Mouse (Mus musculus) megakaryocyte, adult 5-6 weeks (primary cell): ENCODE measurements at regions not wholly inside any gene's neighbourhood (a gene's known extent, or its start where the extent isn't known, plus 50 kb on each side); places are given as distances from the start of the nearest gene placed in this dataset.

Experiments used
- ATAC-seq: 2 replicates; pipeline ENCODE4 v1.8.0; 2016; ENCODE audit warnings: mild to moderate bottlenecking, inconsistent platforms; ENCODE audit not compliant: poor library complexity, severe bottlenecking

- no peak for ATAC-seq
Observed at GRCm38 (mm10) chr7:83140658-83141057, 273.5 kb downstream of the Mex3b start.

GRCm38 (mm10) chr7:83144018-83144417, 276.9 kb downstream of the Mex3b start:
- ATAC-seq, result peak; percentile 65

- ATAC-seq, result no peak
Observed at GRCm38 (mm10) chr7:83145551-83145950, 278.4 kb downstream of the Mex3b start.

- no peak for ATAC-seq
Observed at GRCm38 (mm10) chr7:83161226-83161625, 294.1 kb downstream of the Mex3b start.

- no peak for ATAC-seq
Observed at GRCm38 (mm10) chr7:83162868-83163267, 295.7 kb downstream of the Mex3b start.

- ATAC-seq, result no peak
Observed at GRCm38 (mm10) chr7:83179403-83179802, 312.3 kb downstream of the Mex3b start.

GRCm38 (mm10) chr7:83186341-83186740, 319.2 kb downstream of the Mex3b start:
- no peak for ATAC-seq

- no peak for ATAC-seq
Observed at GRCm38 (mm10) chr7:83195896-83196537, 328.9 kb downstream of the Mex3b start.

- no peak for ATAC-seq
Observed at GRCm38 (mm10) chr7:83197490-83197889, 330.4 kb downstream of the Mex3b start.

- no peak for ATAC-seq
Observed at GRCm38 (mm10) chr7:83201126-83201686, 334.1 kb downstream of the Mex3b start.

GRCm38 (mm10) chr7:83201768-83202493, 334.8 kb downstream of the Mex3b start:
- no peak for ATAC-seq

GRCm38 (mm10) chr7:83203311-83204012, 336.3 kb downstream of the Mex3b start:
- ATAC-seq, result no peak

GRCm38 (mm10) chr7:83204013-83204365, 336.9 kb downstream of the Mex3b start:
- ATAC-seq, result no peak

GRCm38 (mm10) chr7:83204701-83205100, 337.6 kb downstream of the Mex3b start:
- ATAC-seq, result no peak

- ATAC-seq, result no peak
Observed at GRCm38 (mm10) chr7:83206999-83207398, 339.9 kb downstream of the Mex3b start.

- no peak for ATAC-seq
Observed at GRCm38 (mm10) chr7:83211611-83212010, 344.5 kb downstream of the Mex3b start.

- peak; percentile 87 for ATAC-seq
Observed at GRCm38 (mm10) chr7:83222029-83222722, 355.0 kb downstream of the Mex3b start.

GRCm38 (mm10) chr7:83227262-83228108, 357.2 kb upstream of the Tmc3 start:
- ATAC-seq, result no peak

GRCm38 (mm10) chr7:83230496-83231325, 354.0 kb upstream of the Tmc3 start:
- no peak for ATAC-seq
